Mouse (Mus musculus) mouse embryonic stem cell (cell line): Measurements from ENCODE around the gene Haghl.

Experiments used
- in situ Hi-C, 2 experiments: fragments of 300-500 bp; cut with MboI; formaldehyde crosslinking; loops; 1 replicate in 1 of 2; 3 replicates in 1 of 2; pipeline ENCODE4 v1.14.3; 2019 to 2020; ENCODE audit warnings: low sequenced_read_pairs in 2 of 2, low pct_unique_long_range_greater_than_20kb in 1 of 2, mixed read lengths in 1 of 2; ENCODE audit not compliant: unreplicated experiment in 1 of 2

The Haghl gene

GRCm38 (mm10) chr17:25785281-25785745, at the start of gene Haghl:
Gene Haghl (minus strand): TSS chr17:25785673.
- in situ Hi-C loops = no loop called here

- in situ Hi-C loops = no loop called here
Measured at GRCm38 (mm10) chr17:25834595-25835222, 49.2 kb upstream of the Haghl start.

- in situ Hi-C loops = no loop called here
Measured at GRCm38 (mm10) chr17:25833961-25834594, 48.6 kb upstream of the Haghl start.

GRCm38 (mm10) chr17:25833291-25833663, 47.8 kb upstream of the Haghl start, which contains the start of gene Stub1:
Gene Stub1 (minus strand): TSS chr17:25833404.
- in situ Hi-C loops = no loop called here

- in situ Hi-C loops = no loop called here
Measured at GRCm38 (mm10) chr17:25832436-25833290, 47.2 kb upstream of the Haghl start.

- in situ Hi-C loops = no loop called here
Measured at GRCm38 (mm10) chr17:25831451-25832281, 46.2 kb upstream of the Haghl start.

- in situ Hi-C loops = no loop called here
Measured at GRCm38 (mm10) chr17:25830806-25831431, 45.4 kb upstream of the Haghl start.

- in situ Hi-C loops = no loop called here
Measured at GRCm38 (mm10) chr17:25830200-25830753, 44.8 kb upstream of the Haghl start.

- in situ Hi-C loops = no loop called here
Measured at GRCm38 (mm10) chr17:25829558-25830017, 44.1 kb upstream of the Haghl start.

- in situ Hi-C loops = no loop called here
Measured at GRCm38 (mm10) chr17:25828712-25829557, 43.5 kb upstream of the Haghl start, which contains the start of gene Jmjd8. Gene Jmjd8 (plus strand): TSS chr17:25828867.

- in situ Hi-C loops = no loop called here
Measured at GRCm38 (mm10) chr17:25828223-25828594, 42.7 kb upstream of the Haghl start.

GRCm38 (mm10) chr17:25827546-25828222, 42.2 kb upstream of the Haghl start:
- in situ Hi-C loops = no loop called here

- in situ Hi-C loops = no loop called here
Measured at GRCm38 (mm10) chr17:25827011-25827410, 41.5 kb upstream of the Haghl start.

- in situ Hi-C loops = no loop called here
Measured at GRCm38 (mm10) chr17:25825984-25826570, 40.6 kb upstream of the Haghl start.

GRCm38 (mm10) chr17:25825311-25825710, 39.8 kb upstream of the Haghl start:
- in situ Hi-C loops = no loop called here
